Mouse (Mus musculus) retina, postnatal 1 day (tissue): Measurements from ENCODE around the gene Gm10272.
A peak's percentile ranks its signal among the peaks of the same experiment; 100 is the strongest.
"Not testable (repeated sequence)": the region's sequence is repeated elsewhere in the genome, so short reads cannot be mapped to it uniquely, and the experiment has no call there.

ENCODE experiments used
- DNase-seq: peaks from one replicate; pipeline ENCODE4 v3.0.0-alpha.2; 2012

Gm10272 gene

GRCm38 (mm10) chr10:77706326-77706725 is at the start of gene Gm10272:
Gene Gm10272, plus strand, starts transcription at chr10:77706626.
- DNase-seq, result no peak

- DNase-seq, result no peak
Observed at GRCm38 (mm10) chr10:77658286-77658994, 48.0 kb upstream of the Gm10272 start.

GRCm38 (mm10) chr10:77663949-77664665 is 42.3 kb upstream of the Gm10272 start:
- peak; percentile 22 for DNase-seq

- DNase-seq, result no peak
Observed at GRCm38 (mm10) chr10:77666342-77666741, 40.1 kb upstream of the Gm10272 start.

- no peak for DNase-seq
Observed at GRCm38 (mm10) chr10:77667402-77667801, 39.0 kb upstream of the Gm10272 start.

- DNase-seq, result no peak
Observed at GRCm38 (mm10) chr10:77670710-77671109, 35.7 kb upstream of the Gm10272 start.

GRCm38 (mm10) chr10:77671519-77671918 is 34.9 kb upstream of the Gm10272 start:
- DNase-seq, result no peak

- DNase-seq, result no peak
Observed at GRCm38 (mm10) chr10:77673765-77674164, 32.7 kb upstream of the Gm10272 start.

- DNase-seq, result peak; percentile 74
Observed at GRCm38 (mm10) chr10:77677562-77677961, 28.9 kb upstream of the Gm10272 start.

- DNase-seq, result no peak
Observed at GRCm38 (mm10) chr10:77682994-77683393, 23.4 kb upstream of the Gm10272 start.

GRCm38 (mm10) chr10:77684181-77684580 is 22.2 kb upstream of the Gm10272 start:
- no peak for DNase-seq

GRCm38 (mm10) chr10:77685895-77686664 is 20.3 kb upstream of the Gm10272 start, which contains the start of gene Tspear:
Gene Tspear, plus strand, starts transcription at chr10:77686569.
- DNase-seq, result no peak

GRCm38 (mm10) chr10:77687021-77687420 is 19.4 kb upstream of the Gm10272 start:
- DNase-seq, result no peak

GRCm38 (mm10) chr10:77690356-77690807 is 16.0 kb upstream of the Gm10272 start, which contains the start of gene Gm19402:
Gene Gm19402, minus strand, starts transcription at chr10:77690757.
- peak; percentile 28 for DNase-seq

GRCm38 (mm10) chr10:77697133-77697532 is 9.3 kb upstream of the Gm10272 start, which contains the start of gene Gm9508:
Gene Gm9508, minus strand, starts transcription at chr10:77697233.
- no peak for DNase-seq

- no peak for DNase-seq
Observed at GRCm38 (mm10) chr10:77709831-77710230, 3.4 kb downstream of the Gm10272 start.

GRCm38 (mm10) chr10:77711157-77711556 is 4.7 kb downstream of the Gm10272 start, which contains the start of gene Gm10024:
Gene Gm10024, plus strand, starts transcription at chr10:77711457.
- DNase-seq, result not testable (repeated sequence)

- DNase-seq, result peak; percentile 26
Observed at GRCm38 (mm10) chr10:77713734-77714133, 7.3 kb downstream of the Gm10272 start.

GRCm38 (mm10) chr10:77715507-77715906 is 9.1 kb downstream of the Gm10272 start, which contains the start of gene Gm10142:
Gene Gm10142, plus strand, starts transcription at chr10:77715807.
- DNase-seq, result no peak

GRCm38 (mm10) chr10:77720299-77720698 is 13.9 kb downstream of the Gm10272 start, which contains the start of gene Krtap12-1:
Gene Krtap12-1, plus strand, starts transcription at chr10:77720599.
- not testable (repeated sequence) for DNase-seq

- DNase-seq, result peak; percentile 15
Observed at GRCm38 (mm10) chr10:77724855-77725254, 18.4 kb downstream of the Gm10272 start.

GRCm38 (mm10) chr10:77726186-77726585 is 19.8 kb downstream of the Gm10272 start, which contains the start of gene Gm10100:
Gene Gm10100, plus strand, starts transcription at chr10:77726486.
- DNase-seq, result no peak

GRCm38 (mm10) chr10:77728280-77728679 is 21.9 kb downstream of the Gm10272 start:
- no peak for DNase-seq
